Mouse (Mus musculus): ENCODE measurements around the gene Zmiz1. TPM values are rescaled to one million over a fixed set of nuclear protein-coding genes. Genes with fewer than 3 reads are reported as not detected.

Gene Zmiz1
- polyA plus RNA-seq, 1 experiment from 2014 or later, result 66.5 TPM

- no peak for ATAC-seq (ENCODE audit: low FRiP score)
- Histone ChIP-seq H3K27ac (0 out of 2 replicates have a peak overlapping the region, but pooled peaks have one; percentile 57), H3K4me1 (peaks cover 100% of the 10 kb centered on the region), H3K4me3 (no peak overlapping the region), H3K27me3 (no peaks in the 10 kb centered on the region), H3K9me3 (replicated peaks) (no peaks in the 10 kb centered on the region), H3K36me3 (no peaks in the 10 kb centered on the region), H3K4me2 (replicated peaks) (no peak overlapping the region), H3K9ac (peak overlapping the region; percentile 32; the same call in 1 of the 2 replicates)
- 70% methylated on average over 3 of the region's 3 CpGs for WGBS
These were observed 20.9 kb downstream of the Zmiz1 start for GRCm38 (mm10) chr14:25479841-25480252.

GRCm38 (mm10) chr14:25480443-25480842, 21.5 kb downstream of the Zmiz1 start:
- Histone ChIP-seq H3K4me2 (replicated peaks) (no peak overlapping the region), H3K36me3 (no peaks in the 10 kb centered on the region), H3K9ac (no peak overlapping the region), H3K27me3 (no peaks in the 10 kb centered on the region), H3K27ac (no peak overlapping the region), H3K4me3 (no peak overlapping the region), H3K4me1 (peaks cover 100% of the 10 kb centered on the region), H3K9me3 (replicated peaks) (no peaks in the 10 kb centered on the region)
- ATAC-seq (ENCODE audit: low FRiP score), result no peak
- 84% methylated on average over 4 of the region's 4 CpGs for WGBS

- WGBS, result 56% methylated on average over 20 of the region's 20 CpGs
- Histone ChIP-seq H3K9ac (peak overlapping the region; percentile 8; the same call in 1 of the 2 replicates), H3K4me3 (no peak overlapping the region), H3K4me2 (replicated peaks) (no peak overlapping the region), H3K9me3 (replicated peaks) (no peaks in the 10 kb centered on the region), H3K4me1 (peaks cover 100% of the 10 kb centered on the region), H3K27me3 (no peaks in the 10 kb centered on the region), H3K27ac (peak overlapping the region; percentile 12), H3K36me3 (no peaks in the 10 kb centered on the region)
- no peak for ATAC-seq (ENCODE audit: low FRiP score)
These were observed 22.1 kb downstream of the Zmiz1 start for GRCm38 (mm10) chr14:25480916-25481666.

- no peak for ATAC-seq (ENCODE audit: low FRiP score)
- Histone ChIP-seq H3K4me1 (peaks cover 100% of the 10 kb centered on the region), H3K27ac (peak overlapping the region; percentile 12), H3K9ac (no peak overlapping the region), H3K9me3 (replicated peaks) (no peaks in the 10 kb centered on the region), H3K4me3 (no peak overlapping the region), H3K27me3 (no peaks in the 10 kb centered on the region), H3K36me3 (no peaks in the 10 kb centered on the region), H3K4me2 (replicated peaks) (no peak overlapping the region)
- 87% methylated on average over 11 of the region's 11 CpGs for WGBS
These were observed 22.8 kb downstream of the Zmiz1 start for GRCm38 (mm10) chr14:25481667-25482331.

- Histone ChIP-seq H3K4me3 (no peak overlapping the region), H3K4me2 (replicated peaks) (no peak overlapping the region), H3K36me3 (no peaks in the 10 kb centered on the region), H3K9me3 (replicated peaks) (no peaks in the 10 kb centered on the region), H3K9ac (no peak overlapping the region), H3K27ac (no peak overlapping the region), H3K27me3 (no peaks in the 10 kb centered on the region), H3K4me1 (peaks cover 100% of the 10 kb centered on the region)
- WGBS, result 58% methylated on average over 5 of the region's 5 CpGs
- no peak for ATAC-seq (ENCODE audit: low FRiP score)
These were observed 23.4 kb downstream of the Zmiz1 start for GRCm38 (mm10) chr14:25482404-25482803.

DNA sequence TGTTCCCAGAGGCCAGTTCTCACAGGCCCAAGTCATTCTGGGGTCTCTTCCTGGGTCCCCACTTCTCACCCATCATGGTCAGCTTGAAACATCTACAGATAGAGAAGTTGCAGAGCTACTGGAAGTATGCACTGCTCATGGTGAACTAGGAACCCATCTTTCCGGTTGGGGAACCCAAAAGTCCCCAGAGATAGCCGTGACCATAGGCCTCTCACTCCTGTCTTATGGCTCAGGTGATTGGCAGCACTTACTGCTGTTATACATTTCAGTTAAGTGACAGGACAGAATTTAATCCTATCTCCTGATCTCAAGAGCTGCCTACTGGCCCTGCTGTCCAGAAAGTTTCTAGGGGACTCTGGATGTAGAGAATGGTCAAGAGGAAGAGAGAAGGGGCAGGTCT, 24.3 kb downstream of the Zmiz1 start:
- ATAC-seq (ENCODE audit: low FRiP score), result no peak
- Histone ChIP-seq H3K27me3 (no peaks in the 10 kb centered on the region), H3K4me2 (replicated peaks) (no peak overlapping the region), H3K27ac (no peak overlapping the region), H3K9me3 (replicated peaks) (no peaks in the 10 kb centered on the region), H3K4me3 (no peak overlapping the region), H3K9ac (no peak overlapping the region), H3K4me1 (peaks cover 100% of the 10 kb centered on the region), H3K36me3 (no peaks in the 10 kb centered on the region)
- 89% methylated on average over 2 of the region's 2 CpGs for WGBS

DNA sequence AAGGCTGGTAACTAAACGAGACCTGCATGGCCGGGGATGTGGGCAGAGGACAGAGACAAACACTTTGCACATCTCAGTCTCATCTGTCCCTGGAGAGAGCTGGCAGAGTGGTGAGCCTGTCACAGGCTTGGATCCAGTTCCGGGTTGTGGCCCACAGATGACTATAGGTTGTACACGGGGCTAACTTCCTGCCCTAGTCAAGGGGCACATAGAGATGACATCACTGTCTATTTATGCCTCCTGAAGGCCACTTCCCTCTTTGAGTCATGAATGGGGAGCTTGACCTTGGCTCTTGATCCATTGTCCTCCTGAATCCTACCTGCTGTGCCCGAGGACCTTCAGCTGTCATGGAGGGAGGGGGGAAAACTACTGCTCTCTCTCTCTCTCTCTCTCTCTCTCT, 25.1 kb downstream of the Zmiz1 start:
- Histone ChIP-seq H3K4me3 (no peak overlapping the region), H3K36me3 (no peaks in the 10 kb centered on the region), H3K4me1 (peaks cover 100% of the 10 kb centered on the region), H3K27me3 (no peaks in the 10 kb centered on the region), H3K9me3 (replicated peaks) (no peaks in the 10 kb centered on the region), H3K9ac (no peak overlapping the region), H3K27ac (no peak overlapping the region; the same call in 1 of the 2 replicates), H3K4me2 (replicated peaks) (no peak overlapping the region)
- ATAC-seq (ENCODE audit: low FRiP score), result no peak
- WGBS, result 41% methylated on average over 5 of the region's 5 CpGs

DNA sequence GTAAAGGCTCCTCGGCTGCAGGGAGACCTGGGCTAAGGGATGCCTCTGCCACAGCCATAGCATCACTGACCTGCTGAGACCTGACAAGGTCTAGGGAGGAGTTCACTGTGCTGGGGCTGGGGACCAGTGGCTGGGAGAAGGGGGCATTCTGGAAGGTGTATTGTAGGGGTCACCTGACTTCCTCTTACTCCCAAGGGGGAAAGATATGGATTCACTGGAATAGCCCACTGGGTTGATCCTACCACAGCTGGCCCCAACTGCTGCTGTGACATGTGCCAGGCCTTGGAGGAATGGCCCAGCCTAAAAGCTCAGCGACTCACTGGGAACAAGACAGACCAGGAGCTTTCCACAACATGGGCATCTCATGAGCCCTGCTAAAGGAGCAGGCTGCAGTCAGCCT, 27.2 kb downstream of the Zmiz1 start:
- ATAC-seq (ENCODE audit: low FRiP score), result no peak
- H3K27me3 ChIP-seq, result no peaks in the 10 kb centered on the region
- H3K4me3 ChIP-seq, result no peak overlapping the region
- H3K9ac ChIP-seq, result no peak overlapping the region
- no peak overlapping the region for H3K27ac ChIP-seq
- no peaks in the 10 kb centered on the region for H3K9me3 ChIP-seq (replicated peaks)
- 79% methylated on average over 2 of the region's 2 CpGs for WGBS
- H3K4me2 ChIP-seq (replicated peaks), result no peak overlapping the region
- H3K36me3 ChIP-seq, result no peaks in the 10 kb centered on the region
- H3K4me1 ChIP-seq, result peaks cover 90% of the 10 kb centered on the region

DNA sequence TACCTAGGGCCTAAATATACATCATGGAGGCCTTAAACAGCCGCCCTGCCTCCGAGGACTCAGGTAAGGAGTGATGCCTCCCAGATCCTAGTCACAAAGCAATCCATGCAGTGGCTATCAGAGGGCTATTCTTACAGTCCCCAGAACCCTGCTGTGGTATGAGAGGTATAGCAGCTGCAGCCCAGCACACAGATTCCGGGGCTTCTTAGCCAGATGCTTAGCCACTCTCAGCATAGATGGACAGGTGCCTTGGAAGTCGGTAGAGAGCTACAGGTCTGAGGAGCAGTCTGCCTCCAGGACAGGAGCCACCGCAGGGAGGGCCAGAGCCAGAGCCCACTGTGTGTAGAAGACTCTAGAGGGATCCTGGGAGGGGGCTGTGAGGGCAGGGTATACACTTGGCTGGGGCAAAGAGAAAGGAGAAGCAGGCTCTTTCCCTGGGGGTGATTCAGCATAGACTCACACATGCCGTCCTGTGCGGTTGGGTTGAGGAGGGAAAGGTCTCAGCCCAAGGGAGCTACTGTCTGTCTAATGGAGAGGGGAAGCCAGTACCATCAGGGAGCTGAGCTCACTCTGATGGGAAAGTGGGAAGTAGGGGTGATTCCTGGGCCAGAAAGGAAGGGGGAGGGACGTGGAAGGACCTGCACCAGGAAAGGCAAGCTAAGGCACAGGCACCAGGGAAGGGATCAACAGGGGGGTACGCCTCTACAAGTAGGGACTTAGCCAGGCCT, 27.9 kb downstream of the Zmiz1 start:
- ATAC-seq (ENCODE audit: low FRiP score), result no peak
- no peaks in the 10 kb centered on the region for H3K36me3 ChIP-seq
- no peaks in the 10 kb centered on the region for H3K9me3 ChIP-seq (replicated peaks)
- no peak overlapping the region for H3K9ac ChIP-seq
- no peak overlapping the region for H3K4me3 ChIP-seq
- H3K27me3 ChIP-seq, result no peaks in the 10 kb centered on the region
- H3K27ac ChIP-seq, result 0 out of 2 replicates have a peak overlapping the region, but pooled peaks have one; percentile 2
- 75% methylated on average over 9 of the region's 9 CpGs for WGBS
- H3K4me1 ChIP-seq, result peaks cover 90% of the 10 kb centered on the region
- H3K4me2 ChIP-seq (replicated peaks), result no peak overlapping the region

DNA sequence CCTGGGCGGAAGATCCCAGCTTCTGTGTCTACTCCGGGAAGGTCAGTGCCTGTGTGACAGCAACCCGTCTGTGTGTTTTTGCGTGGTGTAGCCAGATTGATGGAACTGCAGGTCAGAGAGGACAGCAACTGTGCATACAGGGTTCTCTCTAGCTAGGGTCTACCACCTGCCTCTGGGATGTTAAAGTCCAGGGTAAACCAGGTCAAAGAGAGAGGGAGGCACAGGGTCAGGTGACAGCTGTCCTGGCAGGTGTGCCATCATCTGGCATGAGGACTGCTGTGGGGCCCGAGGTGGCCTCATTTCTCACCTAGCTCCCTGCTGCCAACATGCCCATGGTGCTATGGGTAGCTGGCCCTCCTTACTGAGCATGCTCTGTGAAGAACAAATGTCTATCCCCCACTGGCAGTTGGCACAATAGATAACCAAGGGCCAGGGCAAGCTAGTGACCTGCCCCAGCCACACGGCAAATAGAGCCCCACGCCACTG, 28.5 kb downstream of the Zmiz1 start:
- WGBS, result 75% methylated on average over 7 of the region's 7 CpGs
- no peak for ATAC-seq (ENCODE audit: low FRiP score)
- H3K4me2 ChIP-seq (replicated peaks), result no peak overlapping the region
- H3K9ac ChIP-seq, result no peak overlapping the region
- H3K4me1 ChIP-seq, result peaks cover 90% of the 10 kb centered on the region
- H3K27me3 ChIP-seq, result no peaks in the 10 kb centered on the region
- no peak overlapping the region for H3K4me3 ChIP-seq
- H3K9me3 ChIP-seq (replicated peaks), result no peaks in the 10 kb centered on the region
- no peaks in the 10 kb centered on the region for H3K36me3 ChIP-seq
- 0 out of 2 replicates have a peak overlapping the region, but pooled peaks have one; percentile 2 for H3K27ac ChIP-seq

GRCm38 (mm10) chr14:25488097-25488613, 29.2 kb downstream of the Zmiz1 start:
- Histone ChIP-seq H3K4me3 (no peak overlapping the region), H3K9me3 (replicated peaks) (no peaks in the 10 kb centered on the region), H3K36me3 (no peaks in the 10 kb centered on the region), H3K9ac (no peak overlapping the region), H3K4me1 (peaks cover 90% of the 10 kb centered on the region), H3K4me2 (replicated peaks) (no peak overlapping the region), H3K27ac (no peak overlapping the region), H3K27me3 (no peaks in the 10 kb centered on the region)
- WGBS, result 62% methylated on average over 6 of the region's 6 CpGs
- ATAC-seq (ENCODE audit: low FRiP score), result no peak

All from hindbrain, embryonic 12.5 days (tissue).